Mouse (Mus musculus) megakaryocyte, adult 5-6 weeks (primary cell): ENCODE data around the gene Gm7714. TPM values are rescaled to one million over a fixed set of nuclear protein-coding genes. Genes with fewer than 3 reads are reported as not detected.
"Not testable (repeated sequence)": the region's sequence is repeated elsewhere in the genome, so short reads cannot be mapped to it uniquely, and the experiment has no call there.

ENCODE experiments used
- ATAC-seq: 2 replicates; pipeline ENCODE4 v1.8.0; 2016; ENCODE audit warnings: mild to moderate bottlenecking, inconsistent platforms; ENCODE audit not compliant: poor library complexity, severe bottlenecking
- total RNA-seq, 2 experiments: library from RNA; stranded (forward) in 1 of 2; stranded (reverse) in 1 of 2; fragments of 153-499, 151-499 nt in 1 of 2; fragments of 221-1000, 200-1000 nt in 1 of 2; gene quantifications; 2 replicates each; pipeline versions ENCODE4 v1.2.3 to v1.2.4; 2015 to 2017

Gm7714 gene
- not detected in 2 replicates for total RNA-seq (2015)
- not detected in 2 replicates for total RNA-seq (2017)

- no peak for ATAC-seq
Measured at GRCm38 (mm10) chr5:88268619-88269018, at the start of gene Gm7714. Gene Gm7714 (plus strand): TSS chr5:88268919.

GRCm38 (mm10) chr5:88256475-88256874 is 12.2 kb upstream of the Gm7714 start:
- ATAC-seq = no peak

GRCm38 (mm10) chr5:88311307-88311706 is 42.6 kb downstream of the Gm7714 start:
- ATAC-seq = not testable (repeated sequence)

GRCm38 (mm10) chr5:88317012-88317411 is 48.3 kb downstream of the Gm7714 start, which contains the start of gene Prol1:
Gene Prol1 (plus strand): TSS chr5:88317312.
- no peak for ATAC-seq

Other genes starting within 250 kb of the Gm7714 start
- gene Smr2, start 182.4 kb upstream of the Gm7714 start, total RNA-seq (2015) = not detected in 2 replicates
- gene Smr2, start 182.4 kb upstream of the Gm7714 start, total RNA-seq (2017) = not detected in 2 replicates
- gene Gm11116, start 157.4 kb upstream of the Gm7714 start, total RNA-seq (2015) = not detected in 2 replicates
- gene Gm11116, start 157.4 kb upstream of the Gm7714 start, total RNA-seq (2017) = not detected in 2 replicates
- gene Gm11115, start 114.8 kb upstream of the Gm7714 start, total RNA-seq (2015) = not detected in 2 replicates
- gene Gm11115, start 114.8 kb upstream of the Gm7714 start, total RNA-seq (2017) = not detected in 2 replicates
- not detected in 2 replicates for gene Prol1, start 48.4 kb downstream of the Gm7714 start, total RNA-seq (2015)
- not detected in 2 replicates for gene Prol1, start 48.4 kb downstream of the Gm7714 start, total RNA-seq (2017)
- gene Amtn, start 107.2 kb downstream of the Gm7714 start, total RNA-seq (2015) = not detected in 2 replicates
- not detected in 2 replicates for gene Amtn, start 107.2 kb downstream of the Gm7714 start, total RNA-seq (2017)
- gene Ambn, start 187.1 kb downstream of the Gm7714 start, total RNA-seq (2015) = not detected in 2 replicates
- gene Ambn, start 187.1 kb downstream of the Gm7714 start, total RNA-seq (2017) = not detected in 2 replicates
- gene Enam, start 219.1 kb downstream of the Gm7714 start, total RNA-seq (2015) = not detected in 2 replicates
- gene Enam, start 219.1 kb downstream of the Gm7714 start, total RNA-seq (2017) = not detected in 2 replicates